ENCODE assay signal across 12 mouse cellular contexts in genomic region chr7:112455566-112456110, GRCm38 (mm10).
"Had no signal": no experiment of that assay in that cellular context is flagged by ENCODE, and none has a peak within 500 bp of the region (broad histone marks: within the 10 kb centered on the region; RNA-seq: fewer than 3 reads in every experiment).

No protein-coding gene starts in this region.

- H3K4me3 ChIP-seq: limb, embryonic 13.5 days; neural tube, embryonic 12.5 days had no signal

- H3K27me3 ChIP-seq: limb, embryonic 13.5 days; neural tube, embryonic 12.5 days had no signal

- DNase-seq: kidney, adult 8-10 months; layer of hippocampus, adult 9-11 months; layer of hippocampus, postnatal 36 days; left cerebral cortex, postnatal 4 days; lung, adult 18-20 months; midbrain, embryonic 14.5 days; right cerebral cortex, postnatal 4 days; spleen, adult 18-20 months; thymus, postnatal 4 days had no signal

- H3K9me3 ChIP-seq: limb, embryonic 13.5 days; neural tube, embryonic 12.5 days had no signal

- H3K36me3 ChIP-seq: limb, embryonic 13.5 days; neural tube, embryonic 12.5 days had no signal

- H3K27ac ChIP-seq: limb, embryonic 13.5 days; liver, embryonic 14.5 days; neural tube, embryonic 12.5 days had no signal

- H3K4me2 ChIP-seq: limb, embryonic 13.5 days; neural tube, embryonic 12.5 days had no signal

- H3K9ac ChIP-seq: limb, embryonic 13.5 days; liver, embryonic 14.5 days; neural tube, embryonic 12.5 days had no signal
